Mouse (Mus musculus) liver, embryonic 14.5 days (tissue): ENCODE results near the gene Gm20604.

Experiments
- CTCF ChIP-seq: IDR thresholded peaks from 2 replicates; pipeline ENCODE4 v1.5.1; 2016; ENCODE audit warnings: antibody characterized with exemption, low read depth, control low read depth
- EP300 ChIP-seq: IDR thresholded peaks from 2 replicates; pipeline ENCODE4 v1.6.1; 2016; ENCODE audit warnings: antibody characterized with exemption, low read depth

GRCm38 (mm10) chr12:102782841-102783240, 24.4 kb upstream of the Gm20604 start:
- no peak for TF ChIP-seq CTCF
- no peak for TF ChIP-seq EP300
